Mouse (Mus musculus): ENCODE measurements around the gene Cdc42ep2. TPM values are rescaled to one million over a fixed set of nuclear protein-coding genes. Genes with fewer than 3 reads are reported as not detected.

The Cdc42ep2 gene
- polyA plus RNA-seq, 1 experiment, result 0.10 TPM

DNA sequence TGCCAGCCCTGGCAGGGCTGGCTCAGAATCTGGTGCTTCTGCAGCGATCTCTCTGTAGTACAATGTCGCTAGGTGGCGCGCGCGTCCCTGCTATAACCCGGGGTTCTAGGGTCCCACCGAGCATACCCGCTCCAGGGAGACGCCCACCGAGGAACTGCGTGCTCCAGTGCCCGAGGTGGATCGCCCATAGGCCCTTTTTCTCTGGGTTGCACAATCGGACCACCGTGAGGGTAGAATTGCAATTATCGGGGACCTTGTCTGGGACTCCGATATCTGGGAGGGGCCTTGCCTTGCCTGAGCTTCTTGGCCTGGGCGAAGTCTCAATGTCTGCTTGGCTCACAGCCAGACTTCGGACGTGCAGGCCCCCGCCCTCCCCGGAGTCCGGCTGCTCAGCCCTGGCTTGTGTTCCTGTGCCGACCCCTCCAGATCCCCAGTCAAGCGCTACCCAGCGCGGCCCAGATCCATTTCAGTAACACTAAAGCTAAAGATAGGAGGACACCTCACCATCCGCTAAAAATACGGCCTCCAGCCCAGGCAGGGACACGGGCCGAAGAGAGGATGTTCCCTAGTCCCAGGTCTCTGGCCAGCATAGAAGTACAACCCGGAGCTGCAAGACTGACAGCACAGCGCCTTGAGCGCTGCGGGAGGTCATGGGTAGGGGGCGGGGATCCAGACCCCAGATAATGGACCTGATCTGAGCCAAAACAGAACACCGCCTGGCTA is 465 bp downstream of the Cdc42ep2 start:
- H3K36me3 ChIP-seq (ENCODE audit: control insufficient read depth), result no peaks in the 10 kb centered on the region
- peaks cover 47% of the 10 kb centered on the region for H3K4me1 ChIP-seq (ENCODE audit: control insufficient read depth)
- H3K4me3 ChIP-seq (replicated peaks), result peak overlapping the region; percentile 64
- TF ChIP-seq TAL1 (IDR thresholded peaks at IDR 0.05; ENCODE audit: low read length), result no peak
- TF ChIP-seq GATA1 (IDR thresholded peaks at IDR 0.05; ENCODE audit: low read length), result no peak
- no peaks in the 10 kb centered on the region for H3K9me3 ChIP-seq (ENCODE audit: control insufficient read depth, low read length)
- H3K27me3 ChIP-seq (ENCODE audit: control insufficient read depth), result peaks cover 39% of the 10 kb centered on the region

DNA sequence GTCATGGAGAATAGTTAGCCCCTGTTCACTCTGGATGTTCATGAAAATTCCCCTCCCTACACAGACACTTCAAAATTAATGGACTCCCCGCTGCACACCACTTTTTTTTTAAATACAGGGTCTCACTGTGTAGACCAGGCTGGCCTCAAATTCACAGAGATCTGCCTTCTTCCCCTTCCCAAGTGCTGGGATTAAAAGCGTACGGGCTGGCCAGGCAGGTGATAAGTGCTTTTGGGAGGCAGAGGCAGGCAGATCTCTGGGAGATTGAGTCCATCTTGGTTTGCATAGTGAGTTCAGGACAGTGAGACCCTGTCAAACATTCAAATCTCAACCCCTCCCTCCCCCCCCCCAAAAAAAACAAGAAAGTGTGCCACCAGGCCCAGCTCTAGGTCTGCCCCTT is 1.7 kb downstream of the Cdc42ep2 start:
- no peak for TF ChIP-seq GATA1 (IDR thresholded peaks at IDR 0.05; ENCODE audit: low read length)
- no peak for TF ChIP-seq TAL1 (IDR thresholded peaks at IDR 0.05; ENCODE audit: low read length)
- Histone ChIP-seq H3K4me3 (replicated peaks) (peak overlapping the region; percentile 49), H3K4me1 (ENCODE audit: control insufficient read depth) (peaks cover 47% of the 10 kb centered on the region), H3K27me3 (ENCODE audit: control insufficient read depth) (peaks cover 28% of the 10 kb centered on the region), H3K36me3 (ENCODE audit: control insufficient read depth) (peaks cover 7% of the 10 kb centered on the region), H3K9me3 (ENCODE audit: control insufficient read depth, low read length) (no peaks in the 10 kb centered on the region)

DNA sequence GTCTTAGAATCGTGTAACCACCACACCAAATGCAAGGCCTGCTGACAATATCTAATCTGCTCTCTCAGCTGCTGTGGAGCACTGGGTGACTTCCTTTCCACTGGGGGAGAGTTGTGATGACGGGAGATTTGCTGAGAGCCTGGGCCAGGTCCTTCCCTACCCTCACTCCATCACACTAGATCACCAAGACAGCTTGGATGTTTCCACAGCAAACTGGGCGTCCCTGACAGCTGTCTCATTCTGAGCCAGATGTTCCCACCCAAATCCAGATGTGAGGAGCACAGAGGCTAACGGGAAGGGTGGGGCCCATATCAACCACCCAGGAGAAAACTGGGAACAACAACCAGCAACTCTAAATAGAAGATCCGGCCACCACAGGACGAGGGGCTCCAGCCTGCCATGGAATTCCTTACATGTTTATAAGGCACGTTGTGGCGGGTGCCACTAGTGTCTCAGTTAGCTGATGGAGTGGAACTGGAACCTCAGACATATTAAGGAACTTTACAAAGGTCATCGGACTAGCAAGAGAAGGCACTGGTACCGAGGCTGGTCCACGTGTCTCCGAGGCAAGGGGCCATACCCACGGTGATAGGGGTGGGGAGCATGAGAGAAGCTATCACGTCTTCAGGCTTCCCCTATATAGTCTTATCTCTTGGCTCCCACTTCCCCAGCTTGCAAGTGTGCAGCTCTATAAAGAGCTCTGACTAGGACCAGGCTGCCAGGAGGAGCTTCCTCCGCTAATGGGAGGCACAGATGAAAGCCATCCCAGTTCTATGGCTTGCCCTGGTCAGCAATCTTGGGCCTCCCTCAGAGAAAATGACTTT is 2.3 kb downstream of the Cdc42ep2 start:
- Histone ChIP-seq H3K4me1 (ENCODE audit: control insufficient read depth) (peaks cover 47% of the 10 kb centered on the region), H3K27me3 (ENCODE audit: control insufficient read depth) (peaks cover 24% of the 10 kb centered on the region), H3K36me3 (ENCODE audit: control insufficient read depth) (peaks cover 14% of the 10 kb centered on the region), H3K4me3 (replicated peaks) (peak overlapping the region; percentile 49), H3K9me3 (ENCODE audit: control insufficient read depth, low read length) (no peaks in the 10 kb centered on the region)
- TF ChIP-seq GATA1 (IDR thresholded peaks at IDR 0.05; ENCODE audit: low read length) (no peak; the same call in 1 of the 2 replicates), TAL1 (IDR thresholded peaks at IDR 0.05; ENCODE audit: low read length) (peak; percentile 57)

DNA sequence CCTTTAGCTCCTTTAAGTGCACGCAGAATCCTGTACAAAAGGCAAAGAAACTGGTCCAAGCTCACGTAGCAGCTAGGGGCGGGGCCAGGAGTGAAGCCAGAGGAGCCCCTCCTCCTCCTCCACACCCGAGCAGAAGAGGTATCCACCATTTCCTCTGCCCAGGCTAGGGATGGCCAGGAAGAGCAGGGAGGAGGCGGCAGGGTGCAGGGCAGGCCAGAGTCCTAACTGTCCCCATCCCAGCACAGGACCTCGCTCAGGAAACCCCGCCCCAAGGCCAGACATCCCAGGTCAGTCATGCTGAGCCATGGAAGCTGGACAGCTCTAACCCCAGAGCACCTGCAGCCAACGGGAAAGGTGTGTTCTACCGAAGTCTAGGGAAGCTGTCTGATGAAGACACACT is 2.9 kb downstream of the Cdc42ep2 start:
- Histone ChIP-seq H3K4me1 (ENCODE audit: control insufficient read depth) (peaks cover 47% of the 10 kb centered on the region), H3K36me3 (ENCODE audit: control insufficient read depth) (peaks cover 20% of the 10 kb centered on the region), H3K9me3 (ENCODE audit: control insufficient read depth, low read length) (no peaks in the 10 kb centered on the region), H3K27me3 (ENCODE audit: control insufficient read depth) (peaks cover 18% of the 10 kb centered on the region), H3K4me3 (replicated peaks) (peak overlapping the region; percentile 49)
- TF ChIP-seq TAL1 (IDR thresholded peaks at IDR 0.05; ENCODE audit: low read length), result no peak

DNA sequence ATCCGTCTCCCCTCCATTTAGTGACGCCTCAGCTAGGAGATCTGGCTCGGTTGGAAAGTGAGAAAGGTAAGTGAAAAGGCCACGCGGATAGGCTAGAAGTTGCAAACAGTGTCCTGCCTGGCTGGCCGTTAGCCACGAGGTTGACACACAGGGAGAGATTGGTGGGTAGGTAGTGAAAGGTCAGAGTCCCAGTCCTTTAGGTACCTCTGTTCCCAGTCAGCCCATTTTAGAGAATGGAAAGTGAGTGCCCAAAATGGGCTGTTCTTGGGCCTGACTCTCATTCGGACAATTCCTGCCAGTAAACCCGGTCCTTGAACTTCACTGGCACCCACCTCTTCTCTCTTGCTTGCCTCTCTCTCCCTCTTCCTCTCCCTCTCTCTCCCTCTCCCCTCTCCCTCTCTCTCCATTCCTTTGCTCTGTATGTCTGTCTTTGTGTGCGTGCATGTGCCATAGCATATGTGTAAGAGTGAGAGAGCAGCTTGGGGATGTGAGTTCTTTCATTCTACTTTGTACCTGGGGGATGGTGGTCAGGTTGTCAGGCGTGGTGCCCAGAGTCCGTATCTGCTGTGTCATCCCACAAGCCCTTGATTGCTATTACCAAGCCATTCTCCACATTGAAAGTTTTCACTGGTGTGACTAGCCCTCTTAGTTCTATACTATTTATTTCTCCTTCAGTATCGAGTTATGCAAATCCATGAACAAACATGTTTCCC is 11.5 kb downstream of the Cdc42ep2 start, which contains the start of gene Dpf2:
Gene Dpf2 (minus strand): TSS at position 4 of the 713 bp plus-strand sequence.
- H3K4me1 ChIP-seq (ENCODE audit: control insufficient read depth), result peaks cover 54% of the 10 kb centered on the region
- H3K9me3 ChIP-seq (ENCODE audit: control insufficient read depth, low read length), result no peaks in the 10 kb centered on the region
- H3K27me3 ChIP-seq (ENCODE audit: control insufficient read depth), result no peaks in the 10 kb centered on the region
- no peak for TF ChIP-seq TAL1 (IDR thresholded peaks at IDR 0.05; ENCODE audit: low read length)
- TF ChIP-seq GATA1 (IDR thresholded peaks at IDR 0.05; ENCODE audit: low read length), result no peak
- H3K4me3 ChIP-seq (replicated peaks), result peak within 1 kb of the TSS; percentile 79
- H3K36me3 ChIP-seq (ENCODE audit: control insufficient read depth), result peaks cover 46% of the 10 kb centered on the region

DNA sequence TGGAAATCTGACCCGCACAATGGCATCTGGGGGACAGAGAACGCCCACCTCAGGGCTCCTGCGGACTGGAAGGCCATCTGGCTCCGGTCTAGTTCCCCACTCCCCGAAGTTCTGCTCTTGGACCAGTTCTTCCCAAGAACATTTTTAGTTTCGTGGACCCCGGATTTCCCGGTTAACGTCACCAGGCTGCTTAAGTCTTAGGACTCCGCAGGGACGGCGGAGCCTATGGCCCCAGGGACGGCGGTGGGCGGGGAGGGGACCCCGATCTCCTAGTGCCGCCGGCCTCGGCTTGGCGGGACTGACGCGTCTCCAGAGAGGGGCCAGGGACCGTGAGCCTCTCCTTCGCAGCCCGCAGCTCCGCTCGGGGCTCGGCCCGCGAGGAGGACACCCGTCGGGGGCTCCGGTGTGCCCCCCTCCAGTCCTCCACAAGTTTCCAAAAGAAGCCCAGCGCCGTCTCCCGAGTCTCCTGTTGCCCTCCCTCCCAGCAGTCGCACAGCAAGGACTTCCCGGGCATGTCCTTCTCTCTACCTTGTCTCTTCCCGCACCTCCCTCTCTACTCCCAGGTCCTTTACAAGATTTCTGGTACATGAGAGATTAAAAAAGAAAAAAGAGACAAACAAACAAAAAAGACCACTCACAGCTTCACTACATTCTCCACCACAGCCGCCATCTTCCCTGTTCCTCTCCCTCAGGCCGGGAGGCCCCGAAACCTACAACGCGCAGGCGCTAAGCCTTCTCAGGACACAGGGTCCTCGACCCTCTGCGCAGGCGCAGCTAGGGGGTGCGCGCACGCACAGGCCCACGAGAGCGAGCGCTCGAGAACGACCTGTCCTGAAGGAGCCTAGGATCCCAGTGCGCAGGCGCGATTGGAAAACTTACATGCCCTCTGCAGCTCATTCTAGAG is 12.3 kb downstream of the Cdc42ep2 start:
- Histone ChIP-seq H3K4me3 (replicated peaks) (peak overlapping the region; percentile 79), H3K4me1 (ENCODE audit: control insufficient read depth) (peaks cover 57% of the 10 kb centered on the region), H3K9me3 (ENCODE audit: control insufficient read depth, low read length) (no peaks in the 10 kb centered on the region), H3K36me3 (ENCODE audit: control insufficient read depth) (peaks cover 44% of the 10 kb centered on the region), H3K27me3 (ENCODE audit: control insufficient read depth) (no peaks in the 10 kb centered on the region)
- no peak for TF ChIP-seq GATA1 (IDR thresholded peaks at IDR 0.05; ENCODE audit: low read length)
- TF ChIP-seq TAL1 (IDR thresholded peaks at IDR 0.05; ENCODE audit: low read length), result no peak

DNA sequence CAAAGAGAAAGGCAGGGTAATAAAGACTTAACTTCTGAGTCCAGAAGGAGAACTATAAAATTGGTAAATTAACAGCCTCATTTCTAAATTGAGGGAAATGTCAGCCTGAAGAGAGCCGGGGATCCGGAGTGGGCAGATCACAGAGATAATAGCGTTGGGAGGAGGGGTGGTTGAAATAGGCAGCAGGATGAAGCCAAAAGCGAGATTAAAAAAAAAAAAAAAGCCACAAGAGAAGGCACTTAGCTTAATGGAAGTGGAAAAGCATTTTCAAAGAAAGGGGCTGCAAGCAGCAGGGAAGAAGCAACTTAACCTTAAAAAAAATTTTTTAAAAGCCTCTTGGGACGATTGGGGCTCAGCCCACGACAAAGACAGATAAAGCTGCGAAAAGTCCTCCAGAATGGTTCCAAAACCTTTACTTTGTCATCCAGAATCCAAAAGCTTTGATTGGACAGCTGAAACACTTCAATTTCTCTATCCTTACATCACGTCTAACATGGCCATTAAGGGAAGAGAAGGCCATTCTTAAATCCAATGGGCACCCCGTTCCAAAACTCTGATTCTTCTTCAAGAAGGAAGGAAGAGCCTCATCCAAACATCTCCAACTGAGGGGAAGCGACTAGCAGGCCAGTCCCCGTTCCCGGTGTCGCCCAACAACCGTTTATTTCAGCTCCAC is 13.1 kb downstream of the Cdc42ep2 start:
- TF ChIP-seq GATA1 (IDR thresholded peaks at IDR 0.05; ENCODE audit: low read length) (0 out of 2 replicates have a peak, but pooled peaks have one; percentile 22), TAL1 (IDR thresholded peaks at IDR 0.05; ENCODE audit: low read length) (no peak)
- Histone ChIP-seq H3K4me3 (replicated peaks) (peak overlapping the region; percentile 79), H3K9me3 (ENCODE audit: control insufficient read depth, low read length) (no peaks in the 10 kb centered on the region), H3K4me1 (ENCODE audit: control insufficient read depth) (peaks cover 57% of the 10 kb centered on the region), H3K36me3 (ENCODE audit: control insufficient read depth) (peaks cover 46% of the 10 kb centered on the region), H3K27me3 (ENCODE audit: control insufficient read depth) (no peaks in the 10 kb centered on the region)

DNA sequence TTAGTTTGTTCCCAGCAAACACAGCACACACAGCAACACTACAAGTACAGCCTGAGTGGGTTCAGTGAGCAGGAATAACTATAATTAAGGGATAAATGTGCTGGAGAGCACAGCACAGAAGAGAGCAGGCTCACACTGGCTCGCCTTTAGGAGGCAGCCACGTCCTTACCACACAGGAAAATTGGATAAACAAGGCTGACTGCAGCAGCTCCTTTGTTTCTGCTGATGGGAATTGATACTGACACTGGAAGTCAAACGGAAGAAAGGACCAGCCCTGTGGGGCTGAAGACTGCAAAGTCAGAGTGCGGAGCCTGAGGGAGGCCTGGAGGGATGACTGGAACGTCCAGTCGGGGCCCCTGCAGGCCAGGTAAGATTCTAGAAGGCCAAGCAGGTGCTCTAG is 14.4 kb downstream of the Cdc42ep2 start:
- H3K4me3 ChIP-seq (replicated peaks), result peak overlapping the region; percentile 79
- TF ChIP-seq TAL1 (IDR thresholded peaks at IDR 0.05; ENCODE audit: low read length) (no peak), GATA1 (IDR thresholded peaks at IDR 0.05; ENCODE audit: low read length) (no peak)
- H3K27me3 ChIP-seq (ENCODE audit: control insufficient read depth), result no peaks in the 10 kb centered on the region
- H3K4me1 ChIP-seq (ENCODE audit: control insufficient read depth), result peaks cover 52% of the 10 kb centered on the region
- H3K36me3 ChIP-seq (ENCODE audit: control insufficient read depth), result peaks cover 51% of the 10 kb centered on the region
- H3K9me3 ChIP-seq (ENCODE audit: control insufficient read depth, low read length), result no peaks in the 10 kb centered on the region

All from erythroblast, embryonic 14.5 days (primary cell).